Mouse (Mus musculus) megakaryocyte-erythroid progenitor cell, adult 5-6 weeks (primary cell): ENCODE measurements around the gene Nrm. TPM values are rescaled to one million over a fixed set of nuclear protein-coding genes. Genes with fewer than 3 reads are reported as not detected.

Experiments used
- ATAC-seq: replicated peaks from 2 replicates; pipeline ENCODE4 v1.8.0; 2016; ENCODE audit warnings: mild to moderate bottlenecking, inconsistent platforms; ENCODE audit not compliant: severe bottlenecking, poor library complexity, low FRiP score, low TSS enrichment
- total RNA-seq, 2 experiments: library from RNA; stranded (forward) in 1 of 2; stranded (reverse) in 1 of 2; fragments of 200-1000, 215-1000 nt in 1 of 2; fragments of >200 nt in 1 of 2; fragmentation: Nextera tagmentation in 1 of 2; gene quantifications; 2 replicates each; pipeline ENCODE4 v1.2.3; 2014 to 2017

The Nrm gene
- total RNA-seq, 2 experiments from 2014 or later = 26.4 to 27.0 TPM

DNA sequence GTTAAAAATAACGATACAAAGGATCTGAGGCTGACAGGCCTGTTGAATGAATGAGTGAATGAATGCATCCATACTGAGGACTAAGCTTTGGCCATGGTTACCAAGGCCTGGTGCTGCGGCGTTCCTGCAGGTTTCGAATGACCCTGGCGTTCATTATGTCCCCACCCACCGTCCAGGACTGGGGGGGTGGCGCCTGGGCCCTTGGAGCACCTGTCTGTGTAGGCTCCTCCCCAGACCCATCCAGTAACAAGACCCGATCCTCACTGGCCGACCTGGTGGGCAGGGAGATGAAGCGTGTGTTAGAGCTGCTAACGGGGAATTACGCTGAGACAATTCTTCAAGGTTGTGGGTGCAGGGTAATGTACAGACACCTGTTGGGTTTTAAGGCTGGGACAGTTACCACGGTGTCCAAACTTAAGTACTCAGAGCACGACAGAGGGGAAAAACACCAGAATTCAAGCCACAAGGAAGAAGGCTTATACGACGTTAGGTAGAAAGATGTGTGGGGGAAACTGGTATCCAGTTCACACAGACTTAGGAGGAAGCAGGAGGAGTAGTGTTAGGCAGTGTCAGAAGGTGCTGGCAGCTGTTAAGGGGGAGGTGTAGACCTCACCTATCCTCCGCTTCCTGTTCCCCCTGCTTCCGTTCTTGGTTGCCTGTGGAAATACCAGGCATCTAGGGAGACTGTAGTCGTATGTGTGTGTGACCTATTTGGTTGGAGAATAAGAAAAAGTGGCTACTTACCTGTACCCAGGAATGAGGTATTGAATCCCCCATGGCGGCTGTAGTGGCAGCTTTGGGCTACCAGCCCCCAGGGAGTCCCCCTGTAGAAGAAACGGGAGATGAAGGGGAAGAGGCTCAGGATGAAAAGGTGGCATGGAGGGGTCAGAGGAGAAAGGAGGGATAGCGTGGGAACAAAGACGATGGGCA lies 36.8 kb downstream of the Nrm start:
- peak; percentile 56 for ATAC-seq

DNA sequence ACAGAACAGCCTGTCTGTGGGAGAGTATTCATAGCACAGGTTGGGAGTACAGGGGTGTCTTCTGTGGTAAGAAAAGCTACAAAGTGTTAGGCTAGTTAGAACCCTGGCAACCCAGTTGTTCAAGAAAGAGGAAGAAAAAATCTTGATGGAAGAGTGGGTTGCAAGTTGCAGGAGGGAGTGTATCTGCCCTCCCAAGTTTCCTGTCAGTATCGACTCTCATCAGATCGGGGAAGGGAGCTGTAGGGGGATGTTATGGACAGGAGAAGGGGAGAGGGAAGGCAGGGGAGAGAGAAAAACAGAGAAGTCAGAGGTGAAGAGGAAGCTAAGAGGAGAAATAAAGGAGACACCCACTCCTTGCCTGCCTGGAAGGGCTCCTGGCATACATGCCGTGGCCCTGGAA lies 39.5 kb downstream of the Nrm start:
- ATAC-seq = no peak

DNA sequence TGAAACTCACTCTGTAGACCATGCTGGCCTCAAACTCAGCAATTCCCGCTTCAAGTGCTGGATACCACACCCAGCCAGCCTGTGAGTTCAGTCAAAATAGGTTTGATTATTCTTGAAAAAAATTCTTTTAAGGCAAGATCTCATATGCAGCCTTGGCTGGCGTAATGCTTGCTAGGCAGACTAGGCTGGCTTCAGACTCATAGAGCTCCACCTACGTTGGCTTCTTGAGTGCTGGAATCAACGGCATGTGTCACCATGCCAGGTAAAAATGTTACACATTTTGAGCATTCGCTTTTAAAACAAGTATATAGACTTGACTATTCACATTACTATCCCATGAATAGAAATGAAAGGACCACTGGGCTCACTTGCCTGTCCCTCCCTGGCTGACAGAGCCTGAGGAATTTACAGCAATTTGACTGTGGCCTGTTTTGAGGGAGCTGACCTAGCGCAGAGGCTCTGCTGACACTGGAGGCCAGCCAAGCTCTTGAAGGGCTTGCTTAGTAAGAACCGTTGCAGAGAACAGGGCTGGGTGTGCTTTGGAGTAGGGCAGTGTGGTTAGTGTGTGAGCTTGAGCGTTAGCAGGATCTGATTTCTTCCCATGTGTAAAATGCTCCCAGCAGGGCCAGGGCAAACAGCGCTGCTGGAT lies 42.3 kb downstream of the Nrm start:
- ATAC-seq = peak; percentile 53

DNA sequence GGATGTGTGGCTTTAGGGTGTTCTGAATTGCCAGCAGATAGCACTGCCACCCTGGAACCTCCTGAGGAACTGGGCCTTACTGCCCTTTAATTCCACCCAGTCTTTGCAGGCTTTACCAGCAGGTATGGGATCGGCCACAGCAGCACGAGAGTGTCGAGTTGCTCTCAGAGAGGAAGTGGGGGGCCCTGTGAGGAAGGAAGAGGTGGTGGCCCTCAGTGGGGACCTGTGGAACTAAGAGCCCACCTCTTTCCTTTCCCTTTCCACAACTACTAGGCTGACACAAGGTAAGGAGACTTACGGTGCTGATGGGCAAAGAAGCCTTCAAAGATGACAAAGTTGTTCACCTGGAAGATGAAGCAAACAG lies 42.9 kb downstream of the Nrm start:
- ATAC-seq = 0 out of 2 replicates have a peak, but pooled peaks have one; percentile 5

DNA sequence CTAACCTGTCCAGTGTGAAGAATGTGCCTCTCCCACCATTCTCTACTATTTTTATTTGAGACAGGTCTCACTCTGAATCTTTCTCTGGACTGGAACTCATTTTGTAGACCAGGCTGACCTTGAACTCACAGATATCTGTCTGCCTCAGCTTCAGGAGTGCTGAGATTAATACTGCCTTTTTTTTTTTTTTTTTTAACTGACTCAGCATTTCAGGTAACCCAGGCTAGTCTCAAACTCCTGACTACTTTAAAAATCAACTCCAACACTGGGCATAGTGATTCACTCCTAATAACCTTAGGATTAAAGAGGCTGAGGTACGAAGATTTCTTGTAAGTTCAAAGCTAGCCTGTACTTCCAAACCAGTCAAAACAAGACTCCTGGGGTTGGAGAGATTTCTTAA lies 44.5 kb downstream of the Nrm start:
- no peak for ATAC-seq

DNA sequence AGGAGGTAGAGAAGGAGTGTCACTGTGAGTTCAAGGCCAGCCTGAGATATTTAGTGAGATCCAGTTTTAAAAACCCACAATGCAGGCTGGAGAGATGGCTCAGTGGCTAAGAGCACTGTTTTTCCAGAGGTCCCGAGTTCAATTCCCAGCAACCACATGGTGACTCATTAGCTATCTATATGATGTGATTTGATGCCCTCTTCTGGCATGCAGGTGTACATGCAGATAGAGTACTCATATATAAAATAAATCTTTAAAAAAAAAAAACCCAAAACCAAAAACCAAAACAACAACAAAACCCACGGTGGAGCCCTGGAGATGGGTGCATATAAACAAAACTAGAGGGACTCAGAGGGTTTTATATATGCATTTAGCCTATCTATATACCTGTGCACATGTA lies 46.5 kb downstream of the Nrm start:
- ATAC-seq = no peak

DNA sequence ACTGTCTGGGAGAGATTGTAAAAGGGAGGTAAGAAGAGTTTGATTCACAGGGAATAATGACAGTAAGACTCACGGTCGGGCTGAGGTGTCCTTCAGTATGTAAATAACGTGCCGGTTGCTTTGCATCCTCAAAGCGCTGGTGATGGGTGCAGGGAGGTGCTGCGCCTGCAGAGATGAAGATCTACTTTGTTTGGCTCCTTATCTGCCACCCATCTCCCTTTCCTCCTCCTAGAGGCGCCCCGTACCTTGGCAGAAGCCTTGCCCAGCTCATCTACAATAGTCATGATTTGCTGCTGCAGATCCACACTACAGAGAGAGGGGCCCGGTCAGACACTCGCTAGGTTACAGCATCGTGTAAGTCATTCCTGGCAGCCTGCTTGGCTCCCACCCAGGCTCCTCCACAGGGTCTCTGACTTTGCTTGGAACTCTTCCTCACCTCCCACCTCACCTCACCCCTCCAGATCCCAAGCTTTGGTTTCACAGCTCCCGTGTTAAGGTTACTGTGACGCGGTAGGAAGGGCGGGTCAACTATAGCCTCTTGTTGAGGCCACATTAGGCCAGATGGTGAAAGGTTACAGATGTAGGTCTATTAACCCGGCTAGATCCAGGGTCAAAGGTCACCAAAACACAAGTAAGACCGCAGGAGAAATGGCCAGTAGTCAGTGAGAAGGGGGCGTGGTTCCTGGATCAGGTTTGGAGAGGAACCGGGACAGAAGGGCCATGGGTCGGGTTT lies 48.2 kb downstream of the Nrm start:
- ATAC-seq = peak; percentile 18

DNA sequence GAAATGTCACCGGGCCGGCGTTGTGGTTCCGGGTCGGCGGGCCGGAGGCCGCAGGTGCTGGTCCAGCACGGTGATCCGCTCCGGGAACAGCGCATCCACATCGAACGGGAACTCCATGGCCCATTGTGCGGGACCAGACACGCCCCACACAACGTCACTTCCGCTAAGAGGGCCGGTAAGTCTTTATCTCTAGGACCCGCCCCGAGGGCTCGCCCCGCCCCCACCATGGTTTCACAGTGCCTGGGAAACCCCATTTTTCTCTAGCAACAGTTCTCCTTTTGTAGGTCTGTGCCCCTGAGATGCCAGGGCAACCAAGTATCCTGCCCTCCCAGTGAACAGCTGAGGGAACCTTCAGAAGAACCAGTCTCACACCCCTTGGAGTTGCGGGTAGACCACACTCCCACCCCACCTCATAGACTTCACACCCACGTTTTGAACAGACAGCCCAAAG lies 48.8 kb downstream of the Nrm start, which contains the start of gene Atat1:
Atat1 (minus strand) TSS at position 157 of the 451 bp plus-strand sequence.
- peak; percentile 88 for ATAC-seq

DNA sequence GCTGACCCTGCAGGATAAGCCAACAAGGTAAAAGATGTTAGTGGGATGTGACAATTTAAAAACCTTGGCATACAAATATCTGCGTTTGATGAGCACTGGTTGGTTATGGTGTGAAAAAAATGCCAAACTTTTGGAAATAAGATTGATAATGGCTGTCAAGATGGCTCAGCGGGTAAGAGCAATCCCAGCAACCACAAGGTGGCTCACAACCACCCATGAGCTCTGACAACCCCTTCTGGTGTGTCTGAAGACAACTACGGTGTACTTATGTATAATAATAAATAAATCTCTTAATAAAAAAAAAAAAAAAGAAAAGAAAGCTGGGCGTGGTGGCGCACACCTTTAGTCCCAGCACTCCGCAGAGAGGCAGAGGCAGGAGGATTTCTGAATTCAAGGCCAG lies 53.9 kb downstream of the Nrm start:
- no peak for ATAC-seq

Other genes starting within 250 kb of the Nrm start
- gene Gm9573, start 234.7 kb upstream of the Nrm start, total RNA-seq (2014; fragmentation: Nextera tagmentation) = not detected in 2 replicates
- not detected in 2 replicates for gene Gm9573, start 234.7 kb upstream of the Nrm start, total RNA-seq (2017)
- not detected in 2 replicates for gene Mucl3, start 217.6 kb upstream of the Nrm start, total RNA-seq (2014; fragmentation: Nextera tagmentation)
- not detected in 2 replicates for gene Mucl3, start 217.6 kb upstream of the Nrm start, total RNA-seq (2017)
- gene Vars2, start 193.7 kb upstream of the Nrm start, total RNA-seq (2014; fragmentation: Nextera tagmentation) = 32.5 and 44.2 TPM in 2 replicates
- gene Vars2, start 193.7 kb upstream of the Nrm start, total RNA-seq (2017) = 8.3 and 19.1 TPM in 2 replicates
- 30.3 and 52.4 TPM in 2 replicates for gene Gtf2h4, start 187.6 kb upstream of the Nrm start, total RNA-seq (2014; fragmentation: Nextera tagmentation)
- 35.0 and 40.6 TPM in 2 replicates for gene Gtf2h4, start 187.6 kb upstream of the Nrm start, total RNA-seq (2017)
- not detected in 2 replicates for gene Ddr1, start 156.7 kb upstream of the Nrm start, total RNA-seq (2014; fragmentation: Nextera tagmentation)
- gene Ddr1, start 156.7 kb upstream of the Nrm start, total RNA-seq (2017) = not detected in 2 replicates
- gene Ier3, start 39.6 kb upstream of the Nrm start, total RNA-seq (2014; fragmentation: Nextera tagmentation) = 9.4 and 18.1 TPM in 2 replicates
- gene Ier3, start 39.6 kb upstream of the Nrm start, total RNA-seq (2017) = 16.1 and 18.2 TPM in 2 replicates
- 68.3 and 99.7 TPM in 2 replicates for gene Flot1, start 38.1 kb upstream of the Nrm start, total RNA-seq (2014; fragmentation: Nextera tagmentation)
- gene Flot1, start 38.1 kb upstream of the Nrm start, total RNA-seq (2017) = 73.0 and 82.4 TPM in 2 replicates
- 823 and 947 TPM in 2 replicates for gene Tubb5, start 23.0 kb upstream of the Nrm start, total RNA-seq (2014; fragmentation: Nextera tagmentation)
- 678 and 844 TPM in 2 replicates for gene Tubb5, start 23.0 kb upstream of the Nrm start, total RNA-seq (2017)
- gene Mdc1, start 19.8 kb upstream of the Nrm start, total RNA-seq (2014; fragmentation: Nextera tagmentation) = 71.8 and 74.8 TPM in 2 replicates
- gene Mdc1, start 19.8 kb upstream of the Nrm start, total RNA-seq (2017) = 18.4 and 19.8 TPM in 2 replicates
- gene Ppp1r18, start 4.3 kb downstream of the Nrm start, total RNA-seq (2014; fragmentation: Nextera tagmentation) = 11.9 and 13.3 TPM in 2 replicates
- gene Ppp1r18, start 4.3 kb downstream of the Nrm start, total RNA-seq (2017) = 1.0 and 2.3 TPM in 2 replicates
- 132 and 133 TPM in 2 replicates for gene Dhx16, start 18.5 kb downstream of the Nrm start, total RNA-seq (2014; fragmentation: Nextera tagmentation)
- gene Dhx16, start 18.5 kb downstream of the Nrm start, total RNA-seq (2017) = 51.3 and 68.8 TPM in 2 replicates
- 107 and 160 TPM in 2 replicates for gene 2310061I04Rik, start 36.1 kb downstream of the Nrm start, total RNA-seq (2014; fragmentation: Nextera tagmentation)
- gene 2310061I04Rik, start 36.1 kb downstream of the Nrm start, total RNA-seq (2017) = 8.1 and 10.9 TPM in 2 replicates
- 23.1 and 31.9 TPM in 2 replicates for gene Atat1, start 48.8 kb downstream of the Nrm start, total RNA-seq (2014; fragmentation: Nextera tagmentation)
- 3.0 and 4.3 TPM in 2 replicates for gene Atat1, start 48.8 kb downstream of the Nrm start, total RNA-seq (2017)
- 140 and 175 TPM in 2 replicates for gene Mrps18b, start 55.1 kb downstream of the Nrm start, total RNA-seq (2014; fragmentation: Nextera tagmentation)
- 72.7 and 92.6 TPM in 2 replicates for gene Mrps18b, start 55.1 kb downstream of the Nrm start, total RNA-seq (2017)
- gene Ppp1r10, start 55.1 kb downstream of the Nrm start, total RNA-seq (2014; fragmentation: Nextera tagmentation) = 80.8 and 95.1 TPM in 2 replicates
- 86.4 and 103 TPM in 2 replicates for gene Ppp1r10, start 55.1 kb downstream of the Nrm start, total RNA-seq (2017)
- 132 and 157 TPM in 2 replicates for gene Abcf1, start 108.4 kb downstream of the Nrm start, total RNA-seq (2014; fragmentation: Nextera tagmentation)
- gene Abcf1, start 108.4 kb downstream of the Nrm start, total RNA-seq (2017) = 398 and 560 TPM in 2 replicates
- gene Gnl1, start 118.5 kb downstream of the Nrm start, total RNA-seq (2014; fragmentation: Nextera tagmentation) = 27.1 and 28.2 TPM in 2 replicates
- 13.8 and 16.3 TPM in 2 replicates for gene Gnl1, start 118.5 kb downstream of the Nrm start, total RNA-seq (2017)
- 41.0 and 48.3 TPM in 2 replicates for gene Prr3, start 118.9 kb downstream of the Nrm start, total RNA-seq (2014; fragmentation: Nextera tagmentation)
- 20.5 and 31.3 TPM in 2 replicates for gene Prr3, start 118.9 kb downstream of the Nrm start, total RNA-seq (2017)
- 6.8 and 10.1 TPM in 2 replicates for gene H2-T24, start 159.2 kb downstream of the Nrm start, total RNA-seq (2014; fragmentation: Nextera tagmentation)
- 25.5 and 35.1 TPM in 2 replicates for gene H2-T24, start 159.2 kb downstream of the Nrm start, total RNA-seq (2017)
- gene H2-T23, start 171.5 kb downstream of the Nrm start, total RNA-seq (2014; fragmentation: Nextera tagmentation) = 55.6 and 98.1 TPM in 2 replicates
- 84.5 and 111 TPM in 2 replicates for gene H2-T23, start 171.5 kb downstream of the Nrm start, total RNA-seq (2017)
- 17.1 and 25.6 TPM in 2 replicates for gene H2-T22, start 181.4 kb downstream of the Nrm start, total RNA-seq (2014; fragmentation: Nextera tagmentation)
- gene H2-T22, start 181.4 kb downstream of the Nrm start, total RNA-seq (2017) = 30.1 and 31.5 TPM in 2 replicates
- gene Gm6034, start 181.6 kb downstream of the Nrm start, total RNA-seq (2014; fragmentation: Nextera tagmentation) = 0.52 TPM in 1 of 2 replicates, not detected in the other
- gene Gm6034, start 181.6 kb downstream of the Nrm start, total RNA-seq (2017) = not detected in 2 replicates
- not detected in 2 replicates for gene Gm11127, start 197.1 kb downstream of the Nrm start, total RNA-seq (2014; fragmentation: Nextera tagmentation)
- gene Gm11127, start 197.1 kb downstream of the Nrm start, total RNA-seq (2017) = not detected in 2 replicates